Mouse (Mus musculus): ENCODE measurements around the gene Ckmt1. TPM values are rescaled to one million over a fixed set of nuclear protein-coding genes. Genes with fewer than 3 reads are reported as not detected.
A peak's percentile ranks its signal among the peaks of the same experiment; 100 is the strongest.

Gene Ckmt1
- polyA plus RNA-seq (2016; fragmentation: Nextera tagmentation; extraction: Ambion mirVana): 0.42 TPM in 1 of 2 replicates, not detected in the other

- Histone ChIP-seq H3K27me3 (replicated peaks) (peaks cover 43% of the 10 kb centered on the region), H3K36me3 (no peaks in the 10 kb centered on the region), H3K4me2 (peak within 1 kb of the TSS; percentile 38), H3K4me1 (replicated peaks) (peaks cover 23% of the 10 kb centered on the region), H3K27ac (ENCODE audit: poor library complexity, severe bottlenecking) (no peak within 1 kb of the TSS), H3K9ac (no peak within 1 kb of the TSS), H3K9me3 (replicated peaks) (no peaks in the 10 kb centered on the region), H3K4me3 (peak within 1 kb of the TSS; percentile 14; the same call in 1 of the 2 replicates)
- WGBS: 43% methylated on average over 5 of the region's 5 CpGs
- ATAC-seq (ENCODE audit: insufficient number of reproducible peaks, low FRiP score): no peak
These were observed at the start of gene Ckmt1 for GRCm38 (mm10) chr2:121357494-121357893. Ckmt1 (plus strand) TSS chr2:121357714.

GRCm38 (mm10) chr2:121308997-121309416 lies 48.5 kb upstream of the Ckmt1 start:
- Histone ChIP-seq H3K4me2 (peak overlapping the region; percentile 37), H3K27me3 (replicated peaks) (0 out of 2 replicates have a peak, but pooled peaks cover 24% of the 10 kb centered on the region), H3K4me1 (replicated peaks) (peaks cover 8% of the 10 kb centered on the region; the same call in 1 of the 2 replicates), H3K36me3 (peaks cover 35% of the 10 kb centered on the region), H3K27ac (ENCODE audit: poor library complexity, severe bottlenecking) (no peak overlapping the region), H3K9me3 (replicated peaks) (no peaks in the 10 kb centered on the region), H3K4me3 (no peak overlapping the region), H3K9ac (no peak overlapping the region)
- 0 out of 2 replicates have a peak, but pooled peaks have one; percentile 46 for ATAC-seq (ENCODE audit: insufficient number of reproducible peaks, low FRiP score)
- 12% methylated on average over 5 of the region's 5 CpGs for WGBS

- peaks cover 13% of the 10 kb centered on the region for H3K36me3 ChIP-seq
- ATAC-seq (ENCODE audit: insufficient number of reproducible peaks, low FRiP score): no peak
These were observed 41.2 kb upstream of the Ckmt1 start for GRCm38 (mm10) chr2:121316278-121316677.

GRCm38 (mm10) chr2:121323041-121323440 lies 34.5 kb upstream of the Ckmt1 start:
- ATAC-seq (ENCODE audit: insufficient number of reproducible peaks, low FRiP score): no peak

More at GRCm38 (mm10) chr2:121316278-121316677, 41.2 kb upstream of the Ckmt1 start:
- no peaks in the 10 kb centered on the region for H3K4me1 ChIP-seq (replicated peaks)
- no peak overlapping the region for H3K4me2 ChIP-seq
- WGBS: 54% methylated on average over 8 of the region's 8 CpGs
- H3K9me3 ChIP-seq (replicated peaks): no peaks in the 10 kb centered on the region
- H3K27me3 ChIP-seq (replicated peaks): no peaks in the 10 kb centered on the region
- no peak overlapping the region for H3K9ac ChIP-seq
- H3K4me3 ChIP-seq: no peak overlapping the region
- H3K27ac ChIP-seq (ENCODE audit: poor library complexity, severe bottlenecking): no peak overlapping the region

GRCm38 (mm10) chr2:121323693-121324470 lies 33.6 kb upstream of the Ckmt1 start:
- no peaks in the 10 kb centered on the region for H3K9me3 ChIP-seq (replicated peaks)
- no peak overlapping the region for H3K4me3 ChIP-seq
- peaks cover 18% of the 10 kb centered on the region for H3K36me3 ChIP-seq
- no peaks in the 10 kb centered on the region for H3K27me3 ChIP-seq (replicated peaks)
- no peak overlapping the region for H3K9ac ChIP-seq
- no peak overlapping the region for H3K27ac ChIP-seq (ENCODE audit: poor library complexity, severe bottlenecking)
- 67% methylated on average over 10 of the region's 10 CpGs for WGBS
- ATAC-seq (ENCODE audit: insufficient number of reproducible peaks, low FRiP score): no peak
- H3K4me2 ChIP-seq: no peak overlapping the region
- no peaks in the 10 kb centered on the region for H3K4me1 ChIP-seq (replicated peaks)

More at GRCm38 (mm10) chr2:121323041-121323440, 34.5 kb upstream of the Ckmt1 start:
- Histone ChIP-seq H3K9me3 (replicated peaks) (no peaks in the 10 kb centered on the region), H3K4me2 (no peak overlapping the region), H3K9ac (no peak overlapping the region), H3K27me3 (replicated peaks) (no peaks in the 10 kb centered on the region), H3K27ac (ENCODE audit: poor library complexity, severe bottlenecking) (no peak overlapping the region), H3K4me1 (replicated peaks) (no peaks in the 10 kb centered on the region), H3K4me3 (no peak overlapping the region), H3K36me3 (peaks cover 18% of the 10 kb centered on the region)
- WGBS: 82% methylated on average over 10 of the region's 10 CpGs

GRCm38 (mm10) chr2:121329492-121329891 lies 28.0 kb upstream of the Ckmt1 start:
- no peak for ATAC-seq (ENCODE audit: insufficient number of reproducible peaks, low FRiP score)
- H3K4me1 ChIP-seq (replicated peaks): no peaks in the 10 kb centered on the region
- no peaks in the 10 kb centered on the region for H3K27me3 ChIP-seq (replicated peaks)
- H3K9me3 ChIP-seq (replicated peaks): no peaks in the 10 kb centered on the region
- H3K9ac ChIP-seq: no peak overlapping the region
- peaks cover 26% of the 10 kb centered on the region for H3K36me3 ChIP-seq
- no peak overlapping the region for H3K4me2 ChIP-seq
- H3K4me3 ChIP-seq: no peak overlapping the region
- 85% methylated on average over 2 of the region's 2 CpGs for WGBS
- H3K27ac ChIP-seq (ENCODE audit: poor library complexity, severe bottlenecking): no peak overlapping the region

GRCm38 (mm10) chr2:121339057-121339456 lies 18.5 kb upstream of the Ckmt1 start:
- no peaks in the 10 kb centered on the region for H3K9me3 ChIP-seq (replicated peaks)
- ATAC-seq (ENCODE audit: insufficient number of reproducible peaks, low FRiP score): no peak
- H3K9ac ChIP-seq: no peak overlapping the region
- H3K4me1 ChIP-seq (replicated peaks): no peaks in the 10 kb centered on the region
- no peak overlapping the region for H3K27ac ChIP-seq (ENCODE audit: poor library complexity, severe bottlenecking)
- H3K4me2 ChIP-seq: no peak overlapping the region
- H3K36me3 ChIP-seq: peaks cover 35% of the 10 kb centered on the region
- H3K27me3 ChIP-seq (replicated peaks): no peaks in the 10 kb centered on the region
- H3K4me3 ChIP-seq: no peak overlapping the region

GRCm38 (mm10) chr2:121353156-121353555 lies 4.4 kb upstream of the Ckmt1 start:
- 28% methylated on average over 8 of the region's 8 CpGs for WGBS
- 0 out of 2 replicates have a peak overlapping the region, but pooled peaks have one; percentile 7 for H3K4me2 ChIP-seq
- no peak for ATAC-seq (ENCODE audit: insufficient number of reproducible peaks, low FRiP score)

GRCm38 (mm10) chr2:121354378-121354777 lies 3.1 kb upstream of the Ckmt1 start:
- H3K4me3 ChIP-seq: peak overlapping the region; percentile 86
- peak overlapping the region; percentile 88 for H3K4me2 ChIP-seq
- peaks cover 4% of the 10 kb centered on the region; the same call in 1 of the 2 replicates for H3K36me3 ChIP-seq
- peaks cover 26% of the 10 kb centered on the region for H3K27me3 ChIP-seq (replicated peaks)
- ATAC-seq (ENCODE audit: insufficient number of reproducible peaks, low FRiP score): no peak
- WGBS: 3% methylated on average over 6 of the region's 6 CpGs
- peak overlapping the region; percentile 47; the same call in 1 of the 2 replicates for H3K27ac ChIP-seq (ENCODE audit: poor library complexity, severe bottlenecking)
- H3K9me3 ChIP-seq (replicated peaks): no peaks in the 10 kb centered on the region
- H3K4me1 ChIP-seq (replicated peaks): peaks cover 23% of the 10 kb centered on the region
- H3K9ac ChIP-seq: peak overlapping the region; percentile 85

More at GRCm38 (mm10) chr2:121353156-121353555, 4.4 kb upstream of the Ckmt1 start:
- peaks cover 13% of the 10 kb centered on the region for H3K36me3 ChIP-seq
- no peaks in the 10 kb centered on the region for H3K9me3 ChIP-seq (replicated peaks)
- H3K4me1 ChIP-seq (replicated peaks): peaks cover 16% of the 10 kb centered on the region
- peaks cover 14% of the 10 kb centered on the region for H3K27me3 ChIP-seq (replicated peaks)
- H3K9ac ChIP-seq: no peak overlapping the region
- H3K27ac ChIP-seq (ENCODE audit: poor library complexity, severe bottlenecking): no peak overlapping the region
- H3K4me3 ChIP-seq: no peak overlapping the region

GRCm38 (mm10) chr2:121354820-121355592 lies 2.5 kb upstream of the Ckmt1 start, which contains the start of gene Ppip5k1:
Ppip5k1 (minus strand) TSS chr2:121355396.
- ATAC-seq (ENCODE audit: insufficient number of reproducible peaks, low FRiP score): peak; percentile 96

GRCm38 (mm10) chr2:121357961-121358360 lies 447 bp downstream of the Ckmt1 start:
- peaks cover 47% of the 10 kb centered on the region for H3K27me3 ChIP-seq (replicated peaks)
- peaks cover 23% of the 10 kb centered on the region for H3K4me1 ChIP-seq (replicated peaks)
- no peak overlapping the region for H3K9ac ChIP-seq
- H3K9me3 ChIP-seq (replicated peaks): no peaks in the 10 kb centered on the region
- H3K4me3 ChIP-seq: 0 out of 2 replicates have a peak overlapping the region, but pooled peaks have one; percentile 14
- WGBS: 4% methylated on average over 4 of the region's 4 CpGs
- H3K27ac ChIP-seq (ENCODE audit: poor library complexity, severe bottlenecking): no peak overlapping the region
- H3K36me3 ChIP-seq: no peaks in the 10 kb centered on the region
- no peak overlapping the region for H3K4me2 ChIP-seq
- no peak for ATAC-seq (ENCODE audit: insufficient number of reproducible peaks, low FRiP score)

More at GRCm38 (mm10) chr2:121354820-121355592, 2.5 kb upstream of the Ckmt1 start, which contains the start of gene Ppip5k1:
- H3K27ac ChIP-seq (ENCODE audit: poor library complexity, severe bottlenecking): peak within 1 kb of the TSS; percentile 47; the same call in 1 of the 2 replicates
- peaks cover 23% of the 10 kb centered on the region for H3K4me1 ChIP-seq (replicated peaks)
- peak within 1 kb of the TSS; percentile 86 for H3K4me3 ChIP-seq
- WGBS: under 1% methylated on average over 58 of the region's 58 CpGs
- H3K4me2 ChIP-seq: peak within 1 kb of the TSS; percentile 88
- H3K27me3 ChIP-seq (replicated peaks): peaks cover 29% of the 10 kb centered on the region
- peak within 1 kb of the TSS; percentile 85 for H3K9ac ChIP-seq
- H3K9me3 ChIP-seq (replicated peaks): no peaks in the 10 kb centered on the region
- no peaks in the 10 kb centered on the region for H3K36me3 ChIP-seq
